Mouse (Mus musculus) kidney, postnatal 10 days (tissue): ENCODE data around the gene Gja8.

ENCODE experiments used
- DNase-seq: peaks from one replicate; pipeline ENCODE4 v3.0.0; 2021; ENCODE audit warnings: mixed read lengths

Gene Gja8

DNA sequence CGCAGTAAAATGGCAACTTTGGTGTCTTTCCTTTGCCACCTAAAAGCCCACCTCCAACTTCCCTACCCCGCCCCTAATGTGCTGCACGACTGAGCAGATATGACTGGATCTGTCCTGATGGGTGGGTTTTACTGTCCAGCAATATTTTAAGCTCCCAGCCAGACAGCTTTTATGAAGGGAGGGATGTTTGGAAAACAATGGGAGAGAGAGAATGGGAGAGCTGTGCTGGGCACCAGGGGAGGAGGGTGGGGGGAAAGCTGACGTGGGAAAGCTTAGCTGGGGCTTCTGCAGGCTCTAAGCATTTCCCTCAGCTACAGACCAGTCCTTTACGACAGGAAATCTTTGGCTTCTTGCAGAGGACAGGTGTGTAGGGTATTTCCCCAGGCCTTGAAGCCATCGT, at the start of gene Gja8:
Gene Gja8, minus strand, starts transcription at position 101 of the 400 bp plus-strand sequence.
- no peak for DNase-seq

- DNase-seq = no peak
These were observed 48.6 kb upstream of the Gja8 start for GRCm38 (mm10) chr3:96974467-96974866.

DNA sequence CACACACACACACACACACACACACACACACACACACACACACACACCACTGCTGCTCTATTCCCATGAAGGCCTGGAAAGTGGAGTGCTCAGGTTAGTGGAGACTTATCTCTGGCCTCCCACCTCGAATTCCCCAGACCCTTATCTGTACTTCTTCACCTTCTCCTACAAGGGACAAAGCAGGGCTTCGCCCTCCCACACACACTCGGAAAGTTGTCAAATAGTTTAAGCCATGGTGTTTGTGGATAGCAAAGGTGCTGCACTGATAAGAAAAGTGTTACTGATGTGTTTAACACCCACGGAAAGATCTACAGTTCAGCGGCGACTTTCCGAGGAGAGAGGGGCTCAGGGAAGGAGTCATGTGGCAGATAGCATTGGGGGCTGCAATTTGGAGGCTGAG, 45.2 kb upstream of the Gja8 start:
- DNase-seq = no peak

GRCm38 (mm10) chr3:96963088-96964034, 37.5 kb upstream of the Gja8 start:
- no peak for DNase-seq

- no peak for DNase-seq
These were observed 34.8 kb upstream of the Gja8 start for GRCm38 (mm10) chr3:96960597-96960996.

GRCm38 (mm10) chr3:96953489-96954233, 27.8 kb upstream of the Gja8 start:
- peak; percentile 27 for DNase-seq

GRCm38 (mm10) chr3:96942706-96943105, 16.9 kb upstream of the Gja8 start:
- DNase-seq = no peak

GRCm38 (mm10) chr3:96938738-96939137, 12.9 kb upstream of the Gja8 start:
- DNase-seq = peak; percentile 92

GRCm38 (mm10) chr3:96937606-96938005, 11.8 kb upstream of the Gja8 start:
- DNase-seq = no peak

DNA sequence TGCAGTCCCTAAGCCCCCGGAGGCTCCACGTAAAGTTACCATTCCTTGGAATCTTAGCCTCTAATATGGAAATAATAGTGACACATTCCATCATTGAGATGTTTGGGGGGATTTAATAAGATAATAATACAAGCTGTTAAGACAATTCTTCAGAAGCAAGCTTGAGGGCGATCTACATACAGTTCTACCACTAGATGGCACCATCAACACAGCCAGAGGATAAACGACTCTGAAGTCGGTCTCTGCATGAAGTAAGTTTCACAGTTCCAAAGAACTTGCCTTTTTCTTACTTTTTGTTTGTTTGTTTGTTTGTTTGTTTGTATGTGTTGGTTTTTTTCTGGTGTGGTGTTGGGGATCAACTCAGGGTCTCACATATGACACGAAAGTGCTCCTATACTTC, 10.4 kb upstream of the Gja8 start:
- peak; percentile 30 for DNase-seq

DNA sequence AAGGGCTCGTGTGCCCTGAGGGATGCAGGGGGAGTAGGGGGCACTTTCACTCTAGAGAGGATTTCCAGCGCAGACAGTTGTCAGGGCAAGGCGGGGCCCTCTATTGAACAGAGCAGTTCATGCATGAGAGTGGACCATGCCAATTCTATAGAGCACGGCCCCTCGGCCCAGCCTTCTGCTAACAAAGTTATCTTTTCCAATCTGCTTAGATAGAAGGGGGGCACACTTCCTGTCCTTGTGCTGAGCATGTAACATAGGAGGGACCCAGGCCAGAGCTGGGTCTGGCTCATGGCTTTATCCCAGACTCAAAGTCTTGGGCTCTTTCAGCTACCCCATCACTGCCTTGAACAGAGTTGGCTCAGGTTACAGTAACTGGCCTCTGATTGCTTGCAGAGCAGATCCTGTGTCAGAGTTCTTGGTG, 5.5 kb upstream of the Gja8 start:
- DNase-seq = no peak

DNA sequence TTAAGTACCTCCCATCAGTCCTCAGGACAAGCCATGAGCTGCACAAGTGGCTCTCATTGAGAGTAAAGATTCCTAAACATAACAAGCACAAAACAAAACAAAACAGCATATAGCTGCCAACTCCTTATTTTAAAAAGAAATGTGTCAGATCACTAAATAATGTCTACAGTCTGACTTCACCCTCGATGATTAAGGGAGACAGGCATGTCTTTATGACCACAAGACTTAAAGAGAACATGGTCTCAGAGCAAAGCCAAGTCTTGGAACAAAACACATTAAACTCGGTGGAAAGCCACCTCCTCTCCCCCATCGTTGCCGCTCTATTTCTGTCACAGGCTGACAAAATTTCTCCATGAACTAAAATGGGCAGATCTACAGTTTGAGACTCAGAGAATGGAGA, 1.2 kb downstream of the Gja8 start:
- DNase-seq = no peak

- DNase-seq = no peak
These were observed 4.8 kb downstream of the Gja8 start for GRCm38 (mm10) chr3:96920991-96921390.

GRCm38 (mm10) chr3:96905592-96905991, 20.2 kb downstream of the Gja8 start:
- no peak for DNase-seq

- DNase-seq = peak; percentile 96
These were observed 20.8 kb downstream of the Gja8 start, which contains the start of gene Gpr89 for GRCm38 (mm10) chr3:96904851-96905541. Gene Gpr89 (minus strand): TSS chr3:96905346.

DNA sequence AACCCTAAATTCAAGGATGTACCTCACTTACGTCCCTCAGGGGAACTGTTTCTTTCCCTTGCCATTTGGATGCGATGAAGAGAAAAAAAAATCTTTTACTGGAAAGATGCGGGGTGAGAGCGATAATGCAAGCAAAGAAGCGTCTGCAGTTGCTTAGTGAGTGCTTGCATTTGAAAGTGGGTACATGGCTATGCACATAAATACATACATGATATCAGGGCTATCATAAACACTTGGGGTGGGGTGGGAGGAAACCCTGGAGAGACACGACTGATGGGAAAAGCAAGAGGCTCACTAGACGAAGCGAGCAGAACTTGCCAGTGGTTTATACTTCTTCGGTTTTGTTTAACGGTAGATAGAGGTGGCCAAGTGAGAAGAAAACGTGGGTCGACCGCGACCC, 21.4 kb downstream of the Gja8 start, which contains the start of gene Gja5:
Gene Gja5, plus strand, starts transcription at position 301 of the 400 bp plus-strand sequence.
- no peak for DNase-seq

DNA sequence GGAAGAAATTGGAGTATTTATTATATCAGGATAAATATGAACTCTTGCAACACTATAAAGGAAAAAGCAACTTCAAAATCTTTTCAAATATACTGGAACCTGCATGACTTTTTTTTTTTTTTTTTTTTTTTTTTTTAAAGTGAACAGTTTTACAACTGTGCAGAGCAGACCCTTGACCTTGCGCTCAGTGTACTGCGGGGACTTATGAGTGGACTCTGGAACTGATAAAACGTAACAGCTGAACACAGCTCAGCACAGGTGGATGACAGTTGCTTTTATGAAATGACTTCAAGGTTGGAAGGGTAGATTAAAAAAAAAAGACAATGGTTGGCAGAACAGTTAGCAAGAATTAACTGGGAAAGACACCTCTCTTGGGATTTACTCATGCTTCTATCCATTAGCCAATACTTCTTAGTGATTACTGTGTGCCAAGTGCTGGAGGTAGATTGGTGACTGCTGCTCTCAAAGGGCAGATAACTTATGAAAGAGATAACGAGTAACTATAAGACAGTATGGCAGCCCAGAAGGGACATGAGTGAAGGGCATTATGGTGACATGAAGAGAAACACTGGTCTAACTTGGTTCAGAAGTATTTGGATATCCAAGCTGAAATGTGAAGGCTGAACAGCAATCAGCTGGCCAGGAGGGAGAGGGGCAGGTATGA, 23.4 kb downstream of the Gja8 start:
- DNase-seq = no peak

- no peak for DNase-seq
These were observed 42.1 kb downstream of the Gja8 start for GRCm38 (mm10) chr3:96883690-96884089.

GRCm38 (mm10) chr3:96882061-96882849, 43.6 kb downstream of the Gja8 start:
- no peak for DNase-seq

DNA sequence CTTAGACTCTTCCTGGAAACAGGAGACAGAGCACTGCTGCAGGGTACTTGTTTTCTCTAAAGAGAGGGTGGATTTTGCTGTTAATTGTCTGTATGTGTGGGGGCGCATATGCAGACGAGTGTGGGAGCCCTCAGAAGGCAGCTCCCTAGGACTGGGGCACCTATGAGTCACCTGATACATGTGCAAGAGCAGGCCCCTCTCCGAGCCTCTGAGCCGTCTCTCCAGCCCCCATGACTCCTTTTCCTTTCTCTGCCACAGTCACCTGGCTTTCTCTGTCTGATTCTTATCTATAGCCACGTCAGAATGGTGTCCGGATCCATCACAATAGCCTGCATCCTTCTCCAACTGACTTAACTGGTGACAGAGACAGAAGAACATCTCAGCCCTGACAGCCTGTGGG, 44.3 kb downstream of the Gja8 start:
- DNase-seq = no peak

DNA sequence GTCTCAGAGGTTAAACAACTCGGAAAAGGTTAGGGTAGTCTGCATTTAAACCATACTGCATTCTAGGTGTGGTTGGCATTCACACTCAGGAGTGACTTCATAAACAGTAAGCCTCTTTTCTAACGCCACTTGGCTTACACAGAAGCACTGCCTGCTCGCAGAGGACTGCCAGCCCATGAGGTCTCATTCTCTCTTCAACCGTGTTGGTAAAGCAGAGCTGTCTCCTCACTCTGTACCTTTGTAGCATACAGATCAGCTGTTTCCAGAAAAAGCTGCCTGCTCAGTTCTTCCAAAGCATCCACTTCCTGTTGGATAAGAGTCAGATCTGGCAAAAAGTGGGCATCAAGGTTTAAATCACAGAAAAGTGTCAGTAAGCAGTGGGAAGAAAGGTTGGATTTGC, 45.4 kb downstream of the Gja8 start:
- no peak for DNase-seq

DNA sequence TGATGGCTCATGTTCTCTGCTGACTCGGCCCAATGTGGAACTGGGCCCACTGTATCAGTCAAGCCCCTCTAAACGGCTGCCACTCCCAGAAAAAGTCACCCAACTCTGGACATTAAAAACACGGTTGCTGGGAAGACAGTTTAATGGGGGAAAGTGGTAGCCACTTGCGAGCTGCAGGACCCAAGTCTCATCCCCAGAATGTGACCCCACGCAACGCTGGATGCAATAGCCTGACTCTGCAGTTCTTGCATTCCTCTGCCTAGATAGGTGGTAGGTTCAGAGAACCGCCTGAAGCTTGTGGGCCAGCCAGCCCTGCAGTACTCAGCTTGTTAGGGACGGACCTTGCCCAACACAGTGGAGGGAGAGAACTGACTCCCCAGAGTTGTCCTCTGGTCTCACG, 46.3 kb downstream of the Gja8 start:
- no peak for DNase-seq
